Mouse (Mus musculus): ENCODE data around the gene Scly. TPM values are rescaled to one million over a fixed set of nuclear protein-coding genes. Genes with fewer than 3 reads are reported as not detected.
A peak's percentile ranks its signal among the peaks of the same experiment; 100 is the strongest.

Gene Scly
- polyA plus RNA-seq (2014; fragmentation: Nextera tagmentation; extraction: Ambion mirVana) = 36.9 and 37.0 TPM in 2 replicates

GRCm38 (mm10) chr1:91297799-91298744, at the start of gene Scly:
Scly (plus strand) TSS chr1:91298338.
- peaks cover 21% of the 10 kb centered on the region for H3K4me1 ChIP-seq (replicated peaks; ENCODE audit: control insufficient read depth, insufficient read depth, low read length)
- peak; percentile 90 for DNase-seq (ENCODE audit: low spot score)
- ATAC-seq (replicated peaks; ENCODE audit: low FRiP score) = peak; percentile 99
- peak within 1 kb of the TSS; percentile 8; the same call in 1 of the 2 replicates for H3K27ac ChIP-seq (ENCODE audit: low read depth, low read length)
- peak within 1 kb of the TSS; percentile 87 for H3K4me3 ChIP-seq (ENCODE audit: low read depth, low read length)
- H3K9me3 ChIP-seq (ENCODE audit: control insufficient read depth, low read length) = no peaks in the 10 kb centered on the region
- H3K4me2 ChIP-seq = peak within 1 kb of the TSS; percentile 86
- no peaks in the 10 kb centered on the region for H3K27me3 ChIP-seq (replicated peaks; ENCODE audit: control insufficient read depth, insufficient read depth, low read length)
- H3K9ac ChIP-seq (ENCODE audit: low read depth, low read length) = peak within 1 kb of the TSS; percentile 89
- WGBS = under 1% methylated on average over 62 of the region's 65 CpGs
- H3K36me3 ChIP-seq (ENCODE audit: control insufficient read depth, insufficient read depth, low read length) = no peaks in the 10 kb centered on the region; the same call in 1 of the 2 replicates

GRCm38 (mm10) chr1:91248970-91249369, 49.2 kb upstream of the Scly start:
- Histone ChIP-seq H3K4me1 (replicated peaks; ENCODE audit: control insufficient read depth, insufficient read depth, low read length) (peaks cover 30% of the 10 kb centered on the region), H3K27ac (ENCODE audit: low read depth, low read length) (peak overlapping the region; percentile 51; the same call in 1 of the 2 replicates), H3K36me3 (ENCODE audit: control insufficient read depth, insufficient read depth, low read length) (no peaks in the 10 kb centered on the region; the same call in 1 of the 2 replicates), H3K27me3 (replicated peaks; ENCODE audit: control insufficient read depth, insufficient read depth, low read length) (no peaks in the 10 kb centered on the region), H3K4me3 (ENCODE audit: low read depth, low read length) (peak overlapping the region; percentile 84), H3K9me3 (ENCODE audit: control insufficient read depth, low read length) (no peaks in the 10 kb centered on the region), H3K9ac (ENCODE audit: low read depth, low read length) (no peak overlapping the region), H3K4me2 (peak overlapping the region; percentile 92)
- WGBS = 40% methylated on average over 4 of the region's 4 CpGs
- no peak for ATAC-seq (replicated peaks; ENCODE audit: low FRiP score)
- DNase-seq (ENCODE audit: low spot score) = no peak

GRCm38 (mm10) chr1:91249564-91250414, 48.3 kb upstream of the Scly start, which contains the start of gene Ube2f:
Ube2f (plus strand) TSS chr1:91250304.
- Histone ChIP-seq H3K27ac (ENCODE audit: low read depth, low read length) (peak within 1 kb of the TSS; percentile 78), H3K27me3 (replicated peaks; ENCODE audit: control insufficient read depth, insufficient read depth, low read length) (no peaks in the 10 kb centered on the region), H3K4me1 (replicated peaks; ENCODE audit: control insufficient read depth, insufficient read depth, low read length) (peaks cover 30% of the 10 kb centered on the region), H3K4me2 (peak within 1 kb of the TSS; percentile 95), H3K36me3 (ENCODE audit: control insufficient read depth, insufficient read depth, low read length) (no peaks in the 10 kb centered on the region; the same call in 1 of the 2 replicates), H3K9ac (ENCODE audit: low read depth, low read length) (peak within 1 kb of the TSS; percentile 88), H3K4me3 (ENCODE audit: low read depth, low read length) (peak within 1 kb of the TSS; percentile 84), H3K9me3 (ENCODE audit: control insufficient read depth, low read length) (no peaks in the 10 kb centered on the region)
- peak; percentile 95 for ATAC-seq (replicated peaks; ENCODE audit: low FRiP score)
- peak; percentile 86 for DNase-seq (ENCODE audit: low spot score)
- 1% methylated on average over 43 of the region's 43 CpGs for WGBS

GRCm38 (mm10) chr1:91250415-91251147, 47.6 kb upstream of the Scly start:
- Histone ChIP-seq H3K9ac (ENCODE audit: low read depth, low read length) (peak overlapping the region; percentile 88), H3K36me3 (ENCODE audit: control insufficient read depth, insufficient read depth, low read length) (no peaks in the 10 kb centered on the region; the same call in 1 of the 2 replicates), H3K4me3 (ENCODE audit: low read depth, low read length) (peak overlapping the region; percentile 84), H3K4me2 (peak overlapping the region; percentile 95), H3K4me1 (replicated peaks; ENCODE audit: control insufficient read depth, insufficient read depth, low read length) (peaks cover 30% of the 10 kb centered on the region), H3K27me3 (replicated peaks; ENCODE audit: control insufficient read depth, insufficient read depth, low read length) (no peaks in the 10 kb centered on the region), H3K27ac (ENCODE audit: low read depth, low read length) (peak overlapping the region; percentile 78), H3K9me3 (ENCODE audit: control insufficient read depth, low read length) (no peaks in the 10 kb centered on the region)
- DNase-seq (ENCODE audit: low spot score) = no peak
- peak; percentile 36 for ATAC-seq (replicated peaks; ENCODE audit: low FRiP score)
- WGBS = under 1% methylated on average over 67 of the region's 70 CpGs

GRCm38 (mm10) chr1:91251148-91251650, 46.9 kb upstream of the Scly start:
- peak overlapping the region; percentile 88 for H3K9ac ChIP-seq (ENCODE audit: low read depth, low read length)
- peak overlapping the region; percentile 95 for H3K4me2 ChIP-seq
- H3K4me1 ChIP-seq (replicated peaks; ENCODE audit: control insufficient read depth, insufficient read depth, low read length) = peaks cover 30% of the 10 kb centered on the region
- DNase-seq (ENCODE audit: low spot score) (no peak), ATAC-seq (replicated peaks; ENCODE audit: low FRiP score) (no peak)
- H3K4me3 ChIP-seq (ENCODE audit: low read depth, low read length) = peak overlapping the region; percentile 84
- H3K9me3 ChIP-seq (ENCODE audit: control insufficient read depth, low read length) = no peaks in the 10 kb centered on the region
- no peaks in the 10 kb centered on the region for H3K27me3 ChIP-seq (replicated peaks; ENCODE audit: control insufficient read depth, insufficient read depth, low read length)
- H3K27ac ChIP-seq (ENCODE audit: low read depth, low read length) = peak overlapping the region; percentile 48; the same call in 1 of the 2 replicates
- no peaks in the 10 kb centered on the region; the same call in 1 of the 2 replicates for H3K36me3 ChIP-seq (ENCODE audit: control insufficient read depth, insufficient read depth, low read length)
- 24% methylated on average over 5 of the region's 5 CpGs for whole genome bisulfite sequencing

- H3K27ac ChIP-seq (ENCODE audit: low read depth, low read length) = 0 out of 2 replicates have a peak overlapping the region, but pooled peaks have one; percentile 48
- peak; percentile 58 for ATAC-seq (replicated peaks; ENCODE audit: low FRiP score)
Observed at GRCm38 (mm10) chr1:91251927-91252326, 46.2 kb upstream of the Scly start.

GRCm38 (mm10) chr1:91257918-91258317, 40.2 kb upstream of the Scly start:
- no peak overlapping the region for H3K27ac ChIP-seq (ENCODE audit: low read depth, low read length)
- no peak for ATAC-seq (replicated peaks; ENCODE audit: low FRiP score)

More at GRCm38 (mm10) chr1:91251927-91252326, 46.2 kb upstream of the Scly start:
- Histone ChIP-seq H3K27me3 (replicated peaks; ENCODE audit: control insufficient read depth, insufficient read depth, low read length) (no peaks in the 10 kb centered on the region), H3K9me3 (ENCODE audit: control insufficient read depth, low read length) (no peaks in the 10 kb centered on the region), H3K4me1 (replicated peaks; ENCODE audit: control insufficient read depth, insufficient read depth, low read length) (peaks cover 30% of the 10 kb centered on the region), H3K4me2 (peak overlapping the region; percentile 95), H3K4me3 (ENCODE audit: low read depth, low read length) (peak overlapping the region; percentile 84), H3K36me3 (ENCODE audit: control insufficient read depth, insufficient read depth, low read length) (no peaks in the 10 kb centered on the region; the same call in 1 of the 2 replicates), H3K9ac (ENCODE audit: low read depth, low read length) (no peak overlapping the region)
- WGBS = 42% methylated on average over 8 of the region's 8 CpGs
- DNase-seq (ENCODE audit: low spot score) = no peak

More at GRCm38 (mm10) chr1:91257918-91258317, 40.2 kb upstream of the Scly start:
- Histone ChIP-seq H3K4me3 (ENCODE audit: low read depth, low read length) (no peak overlapping the region), H3K4me2 (no peak overlapping the region), H3K9me3 (ENCODE audit: control insufficient read depth, low read length) (no peaks in the 10 kb centered on the region), H3K4me1 (replicated peaks; ENCODE audit: control insufficient read depth, insufficient read depth, low read length) (no peaks in the 10 kb centered on the region; the same call in 1 of the 2 replicates), H3K27me3 (replicated peaks; ENCODE audit: control insufficient read depth, insufficient read depth, low read length) (no peaks in the 10 kb centered on the region), H3K36me3 (ENCODE audit: control insufficient read depth, insufficient read depth, low read length) (no peaks in the 10 kb centered on the region), H3K9ac (ENCODE audit: low read depth, low read length) (no peak overlapping the region)
- DNase-seq (ENCODE audit: low spot score) = no peak
